Mouse (Mus musculus) erythroblast, embryonic 14.5 days (primary cell): ENCODE measurements around the gene Mag. TPM values are rescaled to one million over a fixed set of nuclear protein-coding genes. Genes with fewer than 3 reads are reported as not detected.

Experiments used
- H3K27me3 ChIP-seq: 2 replicates; pipeline ENCODE4 v1.6.1; 2012; ENCODE audit warnings: inconsistent platforms; ENCODE audit not compliant: control insufficient read depth
- H3K36me3 ChIP-seq: 2 replicates; pipeline ENCODE4 v1.6.1; 2012; ENCODE audit warnings: mild to moderate bottlenecking, inconsistent platforms; ENCODE audit not compliant: control insufficient read depth
- H3K4me1 ChIP-seq: 2 replicates; pipeline ENCODE4 v1.6.1; 2012; ENCODE audit warnings: inconsistent platforms; ENCODE audit not compliant: control insufficient read depth
- H3K4me3 ChIP-seq: replicated peaks from 2 replicates; pipeline ENCODE3; 2012; ENCODE audit warnings: moderate library complexity, mild to moderate bottlenecking, inconsistent platforms
- H3K9me3 ChIP-seq: 2 replicates; pipeline ENCODE4 v1.6.1; 2012; ENCODE audit warnings: low read length, inconsistent platforms, mixed read lengths; ENCODE audit not compliant: control insufficient read depth
- GATA1 ChIP-seq: IDR thresholded peaks from 2 replicates; pipeline ENCODE4 v1.6.1; 2012; ENCODE audit warnings: low read length, inconsistent platforms, mixed read lengths
- TAL1 ChIP-seq: IDR thresholded peaks from 3 replicates; pipeline ENCODE4 v1.6.1; 2012; ENCODE audit warnings: low read length, inconsistent platforms, mixed read lengths
- polyA plus RNA-seq: library from polyadenylated mRNA; stranded (reverse); fragments of >175 nt; gene quantifications from 2 replicates; pipeline ENCODE4 v1.2.3, GENCODE M21; 2012

Mag gene
- polyA plus RNA-seq, 1 experiment = not detected

DNA sequence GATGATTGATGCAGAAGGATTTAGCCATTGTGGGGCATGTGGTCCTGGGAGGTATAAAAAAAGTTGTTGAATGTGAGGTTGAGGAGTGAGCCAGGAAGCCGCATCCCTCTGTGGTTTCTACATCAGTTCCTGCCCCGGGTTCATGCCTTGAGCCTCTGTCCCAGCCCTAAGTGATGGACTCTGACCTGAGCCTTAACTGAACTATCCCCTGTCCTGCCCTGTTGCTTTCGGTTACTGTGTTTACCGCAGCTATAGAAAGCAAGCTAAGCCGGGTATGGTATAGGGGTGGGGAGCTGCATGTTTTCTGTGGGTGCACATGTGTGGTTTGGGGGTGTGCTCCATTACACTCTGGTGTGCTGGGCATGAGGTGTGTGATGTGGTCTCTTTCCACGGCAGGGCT, 4.9 kb downstream of the Mag start:
- peaks cover 10% of the 10 kb centered on the region for H3K27me3 ChIP-seq
- H3K36me3 ChIP-seq = no peaks in the 10 kb centered on the region
- no peak overlapping the region for H3K4me3 ChIP-seq
- no peak for TF ChIP-seq TAL1
- TF ChIP-seq GATA1 = no peak
- H3K4me1 ChIP-seq = peaks cover 2% of the 10 kb centered on the region
- no peaks in the 10 kb centered on the region for H3K9me3 ChIP-seq

DNA sequence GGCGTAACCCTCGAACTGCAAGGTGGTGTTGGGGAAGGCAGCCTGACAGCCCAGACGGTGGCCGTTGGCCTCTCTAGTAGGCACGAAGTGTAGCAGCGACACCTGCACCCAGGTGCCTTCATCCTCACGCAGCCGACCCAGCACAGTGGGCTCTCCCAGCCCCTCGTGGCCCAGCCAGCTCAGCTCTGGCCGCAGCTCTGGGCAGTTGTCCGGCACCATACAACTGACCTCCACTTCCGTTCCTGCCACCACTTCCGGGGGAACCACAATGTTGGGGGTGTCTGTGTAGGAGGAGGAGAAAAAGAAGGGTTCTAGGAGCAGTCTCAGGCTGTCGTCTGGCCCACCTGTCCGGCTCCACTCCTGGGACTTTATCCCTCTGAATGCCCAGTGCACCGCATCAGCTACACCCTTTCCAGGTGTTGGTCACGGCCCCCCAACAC, 5.7 kb downstream of the Mag start:
- H3K9me3 ChIP-seq = no peaks in the 10 kb centered on the region
- peaks cover 2% of the 10 kb centered on the region for H3K4me1 ChIP-seq
- no peaks in the 10 kb centered on the region for H3K36me3 ChIP-seq
- no peak overlapping the region for H3K4me3 ChIP-seq
- H3K27me3 ChIP-seq = peaks cover 10% of the 10 kb centered on the region
- TF ChIP-seq GATA1 = no peak
- no peak for TF ChIP-seq TAL1

DNA sequence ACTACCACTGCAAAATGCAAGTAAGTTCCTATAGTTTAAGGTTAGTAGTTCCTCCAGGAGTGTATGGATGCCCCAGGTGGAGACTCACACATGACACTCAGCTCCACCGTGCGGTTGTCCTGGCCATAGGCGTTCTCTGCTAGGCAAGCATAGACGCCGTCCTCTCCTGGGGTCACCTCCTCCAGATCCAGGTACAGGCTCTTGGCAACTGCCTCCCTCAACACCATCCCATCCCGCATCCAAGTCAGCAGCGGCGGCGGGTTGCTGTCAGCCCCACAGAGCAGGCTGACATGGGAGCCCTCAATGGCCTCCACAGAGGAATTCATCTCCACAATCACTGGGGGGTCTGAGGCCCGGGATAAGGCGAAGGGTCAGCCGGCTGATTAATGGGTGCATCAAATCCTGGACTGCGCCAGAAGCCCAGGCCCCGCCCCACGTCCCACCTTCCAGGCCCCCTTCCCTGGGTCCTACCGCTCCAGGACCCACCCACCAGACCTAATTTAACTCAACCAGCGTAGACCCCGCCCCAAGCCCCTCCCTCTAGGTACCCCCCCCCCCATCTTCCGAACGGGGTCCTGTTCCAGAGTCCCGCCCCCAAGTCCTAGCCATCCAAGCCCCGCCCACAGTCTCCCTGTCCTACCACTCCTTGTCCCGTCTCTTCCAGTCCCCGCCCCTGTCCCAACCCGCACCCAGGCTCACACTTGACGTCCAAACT, 6.2 kb downstream of the Mag start:
- Histone ChIP-seq H3K36me3 (no peaks in the 10 kb centered on the region), H3K9me3 (no peaks in the 10 kb centered on the region), H3K27me3 (peaks cover 10% of the 10 kb centered on the region), H3K4me1 (peaks cover 2% of the 10 kb centered on the region), H3K4me3 (no peak overlapping the region)
- TF ChIP-seq GATA1 (no peak), TAL1 (no peak)

DNA sequence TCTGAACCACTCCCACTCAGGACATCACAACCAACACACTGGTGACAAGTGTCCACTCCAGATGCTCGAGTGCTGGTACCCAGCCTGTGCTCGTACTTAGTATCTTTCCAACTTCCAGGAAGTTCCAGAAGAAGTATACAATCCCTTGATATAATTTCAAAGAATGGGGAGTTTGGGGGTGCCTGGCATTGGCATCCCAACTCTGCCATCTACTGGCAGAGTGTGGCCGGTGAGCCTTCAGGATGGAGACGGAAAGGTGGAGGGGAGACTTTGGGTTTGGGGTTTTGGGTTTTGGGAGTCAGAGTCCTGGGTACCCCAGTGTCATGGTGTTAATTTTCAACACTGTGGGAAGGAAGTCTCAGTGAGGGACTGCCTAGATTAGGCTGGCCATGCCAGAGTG, 10.6 kb downstream of the Mag start:
- TF ChIP-seq TAL1 (no peak), GATA1 (no peak)
- Histone ChIP-seq H3K4me3 (no peak overlapping the region), H3K27me3 (peaks cover 10% of the 10 kb centered on the region)

DNA sequence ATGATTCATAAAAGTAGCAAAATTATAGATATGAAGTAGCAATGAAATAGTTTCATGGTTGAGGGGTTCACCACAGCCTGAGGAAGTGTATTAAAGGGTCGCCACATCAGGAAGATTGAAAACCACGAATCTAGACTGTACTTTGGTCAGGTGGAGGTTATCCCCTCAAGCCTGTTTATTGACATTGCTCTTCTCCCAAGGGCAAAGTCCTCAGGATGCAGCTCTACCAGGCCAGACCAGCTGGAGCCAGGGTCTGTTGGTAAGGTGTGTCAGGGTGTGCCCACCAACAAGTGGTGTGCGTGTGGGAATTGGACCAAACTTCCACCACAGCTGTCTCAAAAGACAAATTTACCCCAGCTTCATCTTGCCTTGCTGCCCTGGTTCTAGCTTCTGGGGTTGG, 19.5 kb downstream of the Mag start:
- Histone ChIP-seq H3K9me3 (no peaks in the 10 kb centered on the region), H3K4me1 (no peaks in the 10 kb centered on the region), H3K4me3 (no peak overlapping the region), H3K27me3 (no peaks in the 10 kb centered on the region), H3K36me3 (no peaks in the 10 kb centered on the region)
- TF ChIP-seq TAL1 = no peak
- TF ChIP-seq GATA1 = no peak

More for the DNA sequence above, 10.6 kb downstream of the Mag start:
- Histone ChIP-seq H3K4me1 (peaks cover 2% of the 10 kb centered on the region), H3K36me3 (no peaks in the 10 kb centered on the region), H3K9me3 (no peaks in the 10 kb centered on the region)

DNA sequence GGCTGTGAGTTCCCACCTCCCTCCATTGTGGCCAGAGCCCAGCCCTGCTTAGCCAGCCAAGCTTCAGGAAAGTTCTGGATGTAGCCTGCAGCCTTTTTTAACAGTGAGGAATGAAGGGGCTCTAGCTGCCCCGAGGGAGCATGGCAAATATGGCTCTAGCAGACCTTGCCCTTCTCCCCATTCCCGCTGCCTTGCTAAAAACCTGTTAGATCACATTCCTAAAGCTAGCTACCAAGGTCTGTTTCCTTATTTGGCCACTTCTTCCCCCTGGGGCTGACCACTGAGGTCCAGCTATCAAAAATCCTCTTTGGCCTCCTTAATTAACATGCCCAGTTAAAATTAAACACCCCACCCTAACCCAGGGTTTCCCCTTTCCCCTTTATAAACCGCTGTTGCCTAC, 22.2 kb downstream of the Mag start:
- H3K4me1 ChIP-seq = no peaks in the 10 kb centered on the region
- H3K36me3 ChIP-seq = no peaks in the 10 kb centered on the region
- no peak overlapping the region for H3K4me3 ChIP-seq
- no peaks in the 10 kb centered on the region for H3K27me3 ChIP-seq
- TF ChIP-seq TAL1 (no peak), GATA1 (no peak)
- H3K9me3 ChIP-seq = no peaks in the 10 kb centered on the region

DNA sequence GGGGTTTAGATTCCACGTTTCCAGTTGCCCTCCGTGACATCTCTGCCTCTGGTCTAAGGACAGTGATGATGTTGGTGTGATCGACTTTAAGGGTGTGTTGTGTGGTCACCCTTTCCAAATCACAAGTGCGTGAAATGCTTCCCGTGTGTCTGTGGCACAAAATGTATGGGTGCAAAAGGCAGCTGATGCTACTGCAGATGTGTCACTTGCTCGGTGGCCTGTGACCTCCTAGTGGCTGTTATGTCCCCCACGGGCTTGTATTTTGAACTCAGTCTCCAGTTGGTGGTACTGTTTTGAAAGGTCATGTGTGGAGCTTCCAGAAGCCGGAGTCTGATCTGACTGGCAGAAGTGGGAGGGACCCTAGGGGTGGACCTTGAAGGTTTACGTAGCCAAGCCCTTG, 22.9 kb downstream of the Mag start:
- H3K4me1 ChIP-seq = no peaks in the 10 kb centered on the region
- H3K36me3 ChIP-seq = no peaks in the 10 kb centered on the region
- no peak overlapping the region for H3K4me3 ChIP-seq
- no peaks in the 10 kb centered on the region for H3K27me3 ChIP-seq
- TF ChIP-seq TAL1 (no peak), GATA1 (no peak)
- H3K9me3 ChIP-seq = no peaks in the 10 kb centered on the region

DNA sequence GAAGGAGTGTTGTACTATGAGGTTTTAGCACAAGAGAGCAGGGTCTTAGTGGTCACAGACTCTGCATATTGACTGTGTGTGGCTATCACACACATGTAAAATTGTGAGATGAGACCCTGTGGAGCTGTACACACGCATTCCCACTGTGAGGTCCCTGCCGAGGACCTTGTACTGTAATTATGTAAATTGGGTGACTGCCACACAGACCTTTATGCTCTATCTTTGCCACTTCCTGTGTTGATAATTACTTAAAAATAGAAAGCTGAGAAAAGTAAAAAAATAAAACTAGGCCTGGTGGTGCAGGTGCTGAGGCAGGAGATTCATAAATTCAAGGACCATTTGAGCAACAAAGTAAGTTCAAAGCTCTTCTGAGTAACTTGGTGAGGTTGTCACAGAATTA, 24.0 kb downstream of the Mag start:
- no peaks in the 10 kb centered on the region for H3K27me3 ChIP-seq
- no peaks in the 10 kb centered on the region for H3K4me1 ChIP-seq
- TF ChIP-seq GATA1 (no peak), TAL1 (no peak)
- no peaks in the 10 kb centered on the region for H3K9me3 ChIP-seq
- no peaks in the 10 kb centered on the region for H3K36me3 ChIP-seq
- H3K4me3 ChIP-seq = no peak overlapping the region

DNA sequence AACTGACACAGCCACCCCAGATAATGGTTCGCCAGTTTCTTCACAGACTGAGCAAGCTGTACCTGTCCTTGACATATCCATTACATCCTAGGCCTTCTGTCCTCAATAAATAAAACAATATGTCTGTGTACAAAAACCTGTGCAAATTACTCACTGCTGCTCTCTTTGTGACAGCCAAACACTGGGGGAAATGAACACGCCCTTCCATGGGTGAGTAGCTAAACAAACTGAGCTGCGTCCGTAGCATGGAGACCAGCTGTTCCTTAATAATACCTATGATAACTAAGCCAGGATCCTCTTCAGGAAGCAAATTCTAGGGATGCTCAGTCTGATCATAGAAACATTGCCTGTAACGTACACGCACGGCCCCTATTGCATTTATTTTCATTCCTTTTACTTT, 25.9 kb downstream of the Mag start:
- Histone ChIP-seq H3K4me3 (no peak overlapping the region), H3K9me3 (no peaks in the 10 kb centered on the region), H3K4me1 (no peaks in the 10 kb centered on the region), H3K27me3 (no peaks in the 10 kb centered on the region), H3K36me3 (no peaks in the 10 kb centered on the region)
- no peak for TF ChIP-seq GATA1
- no peak for TF ChIP-seq TAL1
